Mouse (Mus musculus) spleen, adult 2 months (tissue): ENCODE data around the gene Srgap3.

Experiments used
- CTCF ChIP-seq: fragments of 200-500 bp; IDR thresholded peaks from 2 replicates; pipeline ENCODE4 v1.5.1; 2011; ENCODE audit warnings: mild to moderate bottlenecking, inconsistent platforms; ENCODE audit not compliant: insufficient read depth, insufficient read length, insufficient replicate concordance; ENCODE audit errors: extremely low read depth
- POLR2A ChIP-seq: fragments of 200-500 bp; IDR thresholded peaks from 2 replicates; pipeline ENCODE4 v1.6.1; 2011; ENCODE audit warnings: low read depth, low read length, inconsistent platforms

DNA sequence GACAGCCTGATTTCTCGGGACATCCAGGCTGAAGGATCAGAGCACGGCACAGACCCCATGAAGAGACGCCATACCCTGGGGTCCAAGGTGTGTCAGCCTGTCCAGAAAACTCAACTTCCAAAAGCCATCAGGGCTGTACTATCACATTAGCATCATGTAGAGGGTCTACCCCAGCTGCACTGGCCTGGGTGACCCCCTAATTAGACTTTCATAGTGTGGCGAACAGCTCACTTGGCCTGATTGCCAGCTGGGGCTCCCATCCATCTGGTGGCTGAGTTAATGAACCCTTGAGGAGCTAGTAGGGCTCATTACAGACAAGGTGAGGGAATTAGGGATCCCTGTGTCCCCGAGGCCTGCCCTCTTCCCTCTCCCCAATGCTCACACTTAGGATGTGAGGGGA, 118.6 kb downstream of the Srgap3 start:
- TF ChIP-seq POLR2A (no peak), CTCF (no peak)
